Mouse (Mus musculus) CD8-positive naive resting alpha-beta T cell, adult 2 months (primary cell): ENCODE results near the gene Tmem178.

Source experiments
- DNase-seq, 2 experiments: peaks; one replicate each; pipeline ENCODE4 v3.0.0; 2022; ENCODE audit warnings: low read depth in 2 of 2, low spot score in 2 of 2

Tmem178 gene

DNA sequence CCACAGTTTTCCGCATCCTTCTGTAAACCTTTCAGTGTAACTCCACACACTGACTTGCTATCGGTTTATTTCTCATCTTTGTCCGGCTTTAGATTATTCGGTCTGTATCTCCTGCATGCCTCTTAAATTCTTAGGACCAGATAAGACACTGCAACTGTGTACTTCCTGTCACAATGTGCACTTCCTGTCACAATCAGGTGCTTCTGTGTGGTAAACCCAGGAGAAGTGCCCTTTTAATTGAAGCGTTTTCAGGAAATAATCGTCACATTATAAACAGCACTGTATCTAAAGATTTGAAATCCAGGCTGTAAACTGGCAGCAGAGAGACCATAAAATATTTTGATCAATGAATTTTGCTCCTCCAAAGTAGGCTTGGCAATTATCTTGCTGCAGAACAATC lies 100.7 kb downstream of the Tmem178 start:
- no peak for DNase-seq

DNA sequence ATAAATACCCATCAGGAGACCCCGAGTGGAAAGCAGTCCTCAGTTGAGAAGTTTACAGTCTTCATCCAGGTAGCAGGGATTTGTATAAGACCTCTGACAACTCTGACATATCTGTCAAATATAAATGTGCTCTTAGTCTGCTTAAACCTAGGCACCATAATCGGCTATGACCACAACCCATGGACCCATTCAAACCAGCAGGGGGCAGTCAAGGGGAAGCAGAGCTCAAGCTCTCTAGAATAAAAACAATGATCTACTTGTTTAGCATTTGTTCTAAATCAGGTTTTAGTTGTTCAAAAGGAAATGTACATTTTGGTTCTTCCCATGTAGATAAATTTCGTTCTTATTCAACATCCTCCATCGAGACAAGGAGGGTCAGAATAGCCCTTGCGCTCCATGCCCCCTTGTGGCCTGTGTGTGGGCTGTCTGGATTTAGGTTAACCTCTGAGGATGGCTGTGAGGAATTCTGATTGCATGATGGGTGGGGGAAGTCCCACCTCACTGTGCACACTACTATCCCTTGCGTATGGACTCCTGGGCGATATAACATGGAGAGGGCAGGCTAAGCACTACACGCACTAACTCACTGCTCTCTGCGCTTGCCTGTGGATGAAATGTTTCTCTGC lies 101.2 kb downstream of the Tmem178 start:
- peak; percentile 33 to 53 for DNase-seq

DNA sequence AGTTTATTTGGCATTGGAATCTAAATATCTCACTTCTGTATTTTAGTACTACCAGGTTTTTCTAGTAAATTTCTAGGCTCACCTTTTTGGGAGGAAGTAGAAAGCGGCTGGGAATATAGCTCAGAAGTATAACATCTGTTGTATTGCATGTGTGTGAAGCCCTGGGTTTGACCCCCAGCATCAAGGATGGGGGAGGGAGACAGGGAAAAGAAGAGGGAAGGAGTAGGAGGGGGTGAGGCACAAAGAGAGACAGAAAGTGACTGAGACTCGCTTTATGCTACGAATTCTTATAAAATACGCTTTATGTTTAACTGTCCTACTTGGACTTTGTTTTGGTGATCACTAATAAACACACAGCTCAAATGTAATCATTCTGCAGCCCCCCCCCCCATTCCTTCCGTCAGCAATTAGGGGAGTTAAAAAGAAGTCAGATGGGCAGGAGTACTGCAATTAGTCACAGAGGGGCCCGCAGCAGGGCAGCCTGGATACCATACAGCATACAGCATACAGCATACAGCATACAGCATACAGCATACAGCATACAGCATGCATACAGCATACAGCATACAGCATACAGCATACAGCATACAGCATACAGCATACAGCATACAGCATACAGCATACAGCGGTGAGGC lies 103.6 kb downstream of the Tmem178 start:
- DNase-seq, result no peak
